Mouse (Mus musculus): ENCODE measurements around the gene Elp6. TPM values are rescaled to one million over a fixed set of nuclear protein-coding genes. Genes with fewer than 3 reads are reported as not detected.

Elp6 gene
- polyA plus RNA-seq, 1 experiment from 2014 or later, result 6.9 TPM

DNA sequence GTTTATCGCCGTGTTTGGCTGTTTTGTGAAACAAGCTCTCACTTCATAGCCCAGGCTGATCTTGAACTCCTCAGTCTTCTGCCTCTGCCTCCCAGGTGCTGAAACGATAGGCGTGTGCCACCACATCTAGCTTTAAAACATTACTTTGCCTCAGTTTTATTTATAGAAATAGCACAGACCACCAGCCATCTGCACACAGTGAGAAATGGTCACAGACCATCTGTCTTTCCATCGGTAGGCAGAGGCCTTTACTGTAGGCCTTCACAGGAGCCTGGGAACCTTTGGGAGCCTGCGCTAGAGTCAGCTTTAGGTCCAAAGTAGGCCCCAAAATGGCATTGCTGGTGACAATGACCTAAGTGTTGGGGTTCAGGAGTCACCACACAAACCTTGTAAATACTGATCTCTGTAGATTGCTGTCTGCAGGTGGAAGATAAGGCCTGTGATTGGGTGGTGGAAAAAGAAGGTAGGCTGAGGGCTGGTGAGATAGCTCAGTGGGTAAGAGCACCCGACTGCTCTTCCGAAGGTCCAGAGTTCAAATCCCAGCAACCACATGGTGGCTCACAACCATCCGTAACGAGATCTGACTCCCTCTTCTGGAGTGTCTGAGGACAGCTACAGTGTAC, 20.8 kb upstream of the Elp6 start:
- 70% methylated on average over 10 of the region's 10 CpGs for WGBS (ENCODE audit: insufficient replicate concordance)
- Histone ChIP-seq H3K9me3 (replicated peaks) (no peaks in the 10 kb centered on the region), H3K4me2 (no peak overlapping the region), H3K36me3 (replicated peaks) (no peaks in the 10 kb centered on the region), H3K4me1 (replicated peaks) (no peaks in the 10 kb centered on the region), H3K4me3 (replicated peaks) (no peak overlapping the region), H3K27ac (replicated peaks) (no peak overlapping the region), H3K9ac (no peak overlapping the region), H3K27me3 (no peaks in the 10 kb centered on the region)
- ATAC-seq (ENCODE audit: insufficient read depth), result no peak

DNA sequence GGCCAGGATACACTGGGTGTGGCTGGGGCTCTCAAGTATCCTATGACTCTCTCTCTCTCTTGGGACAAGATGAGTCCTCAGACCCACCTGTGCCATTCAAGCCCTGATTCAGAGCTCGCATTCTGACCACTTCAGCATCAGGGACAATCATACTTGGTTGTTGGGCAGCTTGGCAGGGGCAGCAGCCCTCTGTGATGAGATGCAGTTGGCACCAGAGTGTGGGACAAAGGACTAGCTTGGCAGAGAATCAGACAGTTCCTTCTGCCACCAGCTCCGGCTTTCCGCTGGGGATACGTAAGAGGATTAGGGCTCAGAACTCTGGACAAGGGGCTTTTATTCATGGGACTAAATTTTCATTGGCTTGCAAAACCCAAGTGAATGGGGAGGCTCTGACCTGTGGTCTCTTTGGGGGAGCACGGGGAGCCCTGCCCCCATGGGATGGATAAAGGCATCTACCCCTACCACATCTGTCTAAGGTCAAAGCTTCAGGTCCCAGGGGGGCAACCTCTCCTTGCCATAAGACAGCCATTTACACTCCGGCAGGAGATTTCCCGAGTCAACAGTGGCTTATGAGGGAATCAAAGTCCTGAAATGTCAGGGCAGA, 17.6 kb upstream of the Elp6 start:
- Histone ChIP-seq H3K4me2 (no peak overlapping the region), H3K36me3 (replicated peaks) (no peaks in the 10 kb centered on the region), H3K27me3 (no peaks in the 10 kb centered on the region), H3K9ac (no peak overlapping the region), H3K4me1 (replicated peaks) (no peaks in the 10 kb centered on the region), H3K9me3 (replicated peaks) (no peaks in the 10 kb centered on the region), H3K4me3 (replicated peaks) (no peak overlapping the region), H3K27ac (replicated peaks) (no peak overlapping the region)
- WGBS (ENCODE audit: insufficient replicate concordance), result 68% methylated on average over 7 of the region's 7 CpGs
- no peak for ATAC-seq (ENCODE audit: insufficient read depth)

DNA sequence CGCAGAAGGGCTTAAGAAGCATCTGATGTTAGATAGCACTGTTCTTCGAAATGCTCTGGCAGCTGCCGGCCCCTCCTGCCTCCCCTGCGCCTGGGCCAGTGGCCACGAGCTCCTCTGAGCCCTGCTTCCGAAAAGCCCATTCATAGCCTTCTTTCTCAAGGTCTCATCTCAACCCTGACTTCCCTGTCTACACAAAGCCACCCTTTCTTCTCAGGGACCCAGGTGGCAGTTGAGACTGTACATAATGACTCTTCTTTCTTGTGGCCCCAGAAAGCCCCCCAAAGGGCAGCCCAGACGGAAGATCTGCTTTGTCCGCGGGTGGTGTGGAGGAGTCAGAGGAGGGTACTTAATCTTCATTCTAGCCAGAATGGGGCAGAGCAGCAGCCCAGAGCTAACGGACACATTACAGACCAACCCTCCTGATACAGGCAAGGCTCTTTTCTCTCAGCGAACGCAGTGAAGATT, 11.7 kb upstream of the Elp6 start:
- Histone ChIP-seq H3K27me3 (no peaks in the 10 kb centered on the region), H3K9ac (no peak overlapping the region), H3K36me3 (replicated peaks) (no peaks in the 10 kb centered on the region), H3K9me3 (replicated peaks) (no peaks in the 10 kb centered on the region), H3K4me2 (no peak overlapping the region), H3K27ac (replicated peaks) (no peak overlapping the region), H3K4me1 (replicated peaks) (no peaks in the 10 kb centered on the region), H3K4me3 (replicated peaks) (no peak overlapping the region)
- WGBS (ENCODE audit: insufficient replicate concordance), result 67% methylated on average over 12 of the region's 12 CpGs
- no peak for ATAC-seq (ENCODE audit: insufficient read depth)

DNA sequence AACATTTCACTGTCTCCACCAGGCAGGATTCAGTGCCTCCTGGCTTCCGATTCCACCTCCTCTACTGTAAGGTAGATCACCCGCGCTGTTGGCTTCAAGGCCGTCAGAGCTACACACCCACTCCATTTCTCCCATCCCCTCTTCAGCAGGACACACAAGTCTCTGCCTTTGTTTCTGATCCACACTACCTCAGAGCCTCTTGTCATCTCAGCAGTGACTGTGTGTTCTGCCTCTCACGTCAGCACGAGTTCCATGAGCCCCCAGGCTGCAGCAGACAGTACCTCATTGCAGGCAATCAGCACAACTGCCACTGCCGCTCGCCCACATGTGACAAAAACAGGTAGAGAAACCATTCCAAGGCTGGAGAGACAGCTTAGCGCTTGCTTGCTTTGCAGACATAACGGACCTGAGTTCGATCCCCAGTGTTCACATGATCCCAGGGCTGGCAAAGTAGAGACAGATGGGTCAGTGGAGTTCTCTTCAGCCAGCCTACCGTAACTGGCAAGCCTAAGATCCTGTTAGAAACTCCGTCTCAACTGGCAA, 11.0 kb upstream of the Elp6 start:
- no peaks in the 10 kb centered on the region for H3K9me3 ChIP-seq (replicated peaks)
- H3K36me3 ChIP-seq (replicated peaks), result no peaks in the 10 kb centered on the region
- no peak overlapping the region for H3K4me2 ChIP-seq
- no peak overlapping the region for H3K27ac ChIP-seq (replicated peaks)
- H3K4me3 ChIP-seq (replicated peaks), result no peak overlapping the region
- no peak for ATAC-seq (ENCODE audit: insufficient read depth)
- no peaks in the 10 kb centered on the region for H3K27me3 ChIP-seq
- WGBS (ENCODE audit: insufficient replicate concordance), result 79% methylated on average over 13 of the region's 13 CpGs
- H3K9ac ChIP-seq, result no peak overlapping the region
- H3K4me1 ChIP-seq (replicated peaks), result no peaks in the 10 kb centered on the region

DNA sequence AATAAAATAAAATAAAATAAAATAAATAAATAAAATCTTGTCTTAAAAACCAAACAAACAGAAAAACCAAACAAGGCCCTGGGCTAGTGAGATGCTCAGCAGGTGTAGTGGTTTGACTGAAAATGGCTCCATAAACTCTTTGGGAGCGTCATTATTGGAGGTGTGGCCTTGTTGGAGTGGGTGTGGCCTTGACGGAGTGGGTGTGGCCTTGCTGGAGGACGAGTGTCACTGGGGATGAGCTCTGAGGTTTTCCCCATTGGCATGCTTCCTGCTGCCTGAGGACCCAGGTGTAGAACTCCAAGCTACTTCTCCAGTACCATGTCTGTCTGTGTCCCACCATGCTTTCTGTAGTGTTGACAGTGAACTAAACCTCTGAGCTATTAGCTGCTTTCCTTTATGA, 10.2 kb upstream of the Elp6 start:
- no peak overlapping the region for H3K4me2 ChIP-seq
- no peaks in the 10 kb centered on the region for H3K4me1 ChIP-seq (replicated peaks)
- H3K9me3 ChIP-seq (replicated peaks), result no peaks in the 10 kb centered on the region
- no peaks in the 10 kb centered on the region for H3K27me3 ChIP-seq
- no peak overlapping the region for H3K4me3 ChIP-seq (replicated peaks)
- WGBS (ENCODE audit: insufficient replicate concordance), result 28% methylated on average over 3 of the region's 3 CpGs
- no peaks in the 10 kb centered on the region for H3K36me3 ChIP-seq (replicated peaks)
- no peak overlapping the region for H3K27ac ChIP-seq (replicated peaks)
- no peak overlapping the region for H3K9ac ChIP-seq
- no peak for ATAC-seq (ENCODE audit: insufficient read depth)

DNA sequence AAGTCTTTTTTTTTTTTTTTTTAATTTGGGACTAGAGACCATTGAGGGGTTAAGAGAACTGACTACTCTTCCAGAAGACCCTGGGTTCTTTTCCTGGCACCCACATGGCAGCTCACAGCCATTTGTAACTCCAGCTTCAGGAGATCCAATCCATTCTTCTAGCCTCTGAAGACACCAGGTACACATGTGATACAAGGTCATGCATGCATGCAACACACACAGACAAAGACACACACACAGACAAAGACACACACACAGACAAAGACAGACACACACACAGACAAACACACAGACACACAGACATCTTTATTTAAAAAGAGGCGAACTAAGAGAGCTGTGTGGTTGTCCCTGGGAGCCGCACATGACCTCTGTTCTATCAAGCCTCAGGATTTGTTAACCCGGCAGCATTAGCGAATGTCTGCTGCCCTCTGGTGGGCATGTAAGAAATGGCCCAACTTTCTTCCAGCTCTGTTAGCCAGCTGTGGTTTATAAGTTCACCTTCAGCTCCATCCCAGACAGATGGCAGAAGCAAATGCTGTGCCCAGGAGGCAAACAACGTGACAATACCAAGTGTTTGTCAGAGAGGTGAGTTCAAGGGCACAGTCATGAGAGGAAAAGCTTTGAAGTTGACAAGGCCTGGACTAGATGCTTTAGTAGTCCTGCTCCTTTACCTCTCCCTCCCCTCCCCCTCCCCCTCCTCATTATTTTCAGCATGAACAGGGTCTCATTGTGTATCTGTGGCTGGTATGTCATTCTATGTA, 7.9 kb upstream of the Elp6 start:
- Histone ChIP-seq H3K36me3 (replicated peaks) (no peaks in the 10 kb centered on the region), H3K4me2 (no peak overlapping the region), H3K4me1 (replicated peaks) (no peaks in the 10 kb centered on the region), H3K27me3 (no peaks in the 10 kb centered on the region), H3K9ac (no peak overlapping the region), H3K9me3 (replicated peaks) (no peaks in the 10 kb centered on the region), H3K27ac (replicated peaks) (no peak overlapping the region), H3K4me3 (replicated peaks) (no peak overlapping the region)
- WGBS (ENCODE audit: insufficient replicate concordance), result 2% methylated on average over 5 of the region's 5 CpGs
- ATAC-seq (ENCODE audit: insufficient read depth), result no peak

DNA sequence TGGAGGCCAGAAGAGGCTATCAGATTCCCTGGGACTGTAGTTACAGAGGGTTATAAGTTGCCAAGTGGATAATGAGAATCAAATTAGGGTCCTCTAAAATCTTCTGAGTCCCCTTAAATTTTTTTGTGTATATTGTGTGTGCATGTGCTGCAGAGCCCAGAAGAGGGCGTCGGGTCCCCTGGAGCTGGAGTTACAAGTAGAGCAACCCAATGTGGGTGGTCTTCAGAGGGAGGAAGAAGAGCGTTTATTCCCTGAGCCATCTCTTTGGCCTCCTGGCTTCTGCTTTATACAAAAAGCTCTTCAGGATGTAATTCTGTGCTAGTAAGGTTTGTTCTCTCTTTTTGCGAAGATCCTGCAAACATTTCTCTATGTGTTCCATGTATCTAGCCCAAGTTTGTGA, 457 bp upstream of the Elp6 start:
- 4% methylated on average over 4 of the region's 4 CpGs for WGBS (ENCODE audit: insufficient replicate concordance)
- H3K4me2 ChIP-seq, result peak overlapping the region; percentile 83
- H3K27me3 ChIP-seq, result no peaks in the 10 kb centered on the region
- H3K36me3 ChIP-seq (replicated peaks), result no peaks in the 10 kb centered on the region
- ATAC-seq (ENCODE audit: insufficient read depth), result no peak
- peaks cover 31% of the 10 kb centered on the region for H3K4me1 ChIP-seq (replicated peaks)
- H3K4me3 ChIP-seq (replicated peaks), result peak overlapping the region; percentile 65
- peak overlapping the region; percentile 73 for H3K27ac ChIP-seq (replicated peaks)
- no peaks in the 10 kb centered on the region for H3K9me3 ChIP-seq (replicated peaks)
- peak overlapping the region; percentile 60 for H3K9ac ChIP-seq

DNA sequence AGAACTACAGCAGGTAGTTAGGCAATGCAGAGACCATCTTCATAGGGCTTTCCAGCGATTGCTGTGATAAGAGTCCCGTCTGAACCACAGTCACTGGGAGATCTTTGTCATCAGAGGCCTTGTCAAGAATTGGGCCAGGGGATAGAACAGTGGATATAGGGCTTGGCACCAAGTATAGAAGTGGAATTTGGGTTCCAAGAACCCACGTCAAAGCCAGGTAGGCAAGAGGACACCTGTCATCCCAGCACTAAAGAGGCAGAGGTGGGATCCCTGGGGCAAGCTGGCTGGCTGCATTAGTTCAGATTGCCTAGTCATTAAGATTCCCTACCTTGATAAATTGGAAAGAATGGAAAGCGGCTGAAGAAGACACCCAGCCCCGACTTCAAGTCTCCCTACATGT, 1.4 kb downstream of the Elp6 start:
- Histone ChIP-seq H3K9me3 (replicated peaks) (no peaks in the 10 kb centered on the region), H3K4me2 (peak overlapping the region; percentile 83; the same call in 1 of the 2 replicates), H3K4me1 (replicated peaks) (peaks cover 31% of the 10 kb centered on the region), H3K27ac (replicated peaks) (no peak overlapping the region), H3K27me3 (no peaks in the 10 kb centered on the region), H3K4me3 (replicated peaks) (no peak overlapping the region), H3K36me3 (replicated peaks) (peaks cover 7% of the 10 kb centered on the region), H3K9ac (no peak overlapping the region)
- WGBS (ENCODE audit: insufficient replicate concordance), result 51% methylated on average over 5 of the region's 5 CpGs
- ATAC-seq (ENCODE audit: insufficient read depth), result no peak

DNA sequence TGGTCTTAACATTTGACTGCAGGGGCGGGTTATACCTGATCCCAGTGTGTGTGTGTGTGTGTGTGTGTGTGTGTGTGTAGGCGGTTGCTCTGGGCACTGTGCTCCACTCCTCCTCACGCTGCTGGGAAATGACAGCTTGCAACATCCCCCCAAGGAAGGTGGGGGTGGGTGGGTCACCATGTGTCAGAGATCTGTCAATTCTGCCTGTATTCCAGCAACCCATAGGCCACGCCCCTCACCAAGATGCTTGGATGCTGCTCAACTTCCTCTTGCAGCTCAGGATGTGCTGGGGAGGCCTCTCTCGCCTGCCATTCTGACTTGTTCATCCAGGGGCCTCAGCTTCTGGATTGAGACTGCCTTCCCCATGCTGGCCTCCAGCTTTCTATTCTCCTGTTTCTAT, 9.7 kb downstream of the Elp6 start:
- H3K4me3 ChIP-seq (replicated peaks), result no peak overlapping the region
- no peaks in the 10 kb centered on the region for H3K9me3 ChIP-seq (replicated peaks)
- WGBS (ENCODE audit: insufficient replicate concordance), result 52% methylated on average over 5 of the region's 5 CpGs
- H3K36me3 ChIP-seq (replicated peaks), result peaks cover 23% of the 10 kb centered on the region
- H3K9ac ChIP-seq, result no peak overlapping the region
- no peak for ATAC-seq (ENCODE audit: insufficient read depth)
- no peak overlapping the region for H3K4me2 ChIP-seq
- H3K27me3 ChIP-seq, result no peaks in the 10 kb centered on the region
- no peaks in the 10 kb centered on the region for H3K4me1 ChIP-seq (replicated peaks)
- no peak overlapping the region for H3K27ac ChIP-seq (replicated peaks)

DNA sequence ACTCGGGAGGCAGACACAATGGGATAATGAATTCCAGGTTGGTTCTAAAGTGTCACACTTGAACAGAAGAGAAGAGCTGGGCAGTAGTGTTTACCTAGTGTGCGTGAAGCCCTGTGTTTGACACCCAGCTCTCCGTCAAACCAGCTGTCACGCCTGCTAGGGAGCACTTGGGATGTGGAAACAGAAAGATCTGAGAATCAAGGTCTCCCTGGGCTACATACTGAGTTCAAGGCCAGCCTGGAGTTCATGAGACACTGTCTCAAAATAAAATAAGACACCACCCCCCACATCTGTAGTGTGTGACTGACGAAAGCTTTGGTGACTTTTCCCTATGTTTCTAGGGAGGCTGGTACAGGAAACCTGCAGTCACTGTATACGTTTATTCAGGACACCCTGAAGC, 10.4 kb downstream of the Elp6 start:
- no peak overlapping the region for H3K4me2 ChIP-seq
- 77% methylated on average over 6 of the region's 6 CpGs for WGBS (ENCODE audit: insufficient replicate concordance)
- no peak overlapping the region for H3K4me3 ChIP-seq (replicated peaks)
- H3K27ac ChIP-seq (replicated peaks), result no peak overlapping the region
- no peaks in the 10 kb centered on the region for H3K9me3 ChIP-seq (replicated peaks)
- ATAC-seq (ENCODE audit: insufficient read depth), result no peak
- H3K27me3 ChIP-seq, result no peaks in the 10 kb centered on the region
- H3K36me3 ChIP-seq (replicated peaks), result peaks cover 19% of the 10 kb centered on the region
- H3K9ac ChIP-seq, result no peak overlapping the region
- H3K4me1 ChIP-seq (replicated peaks), result no peaks in the 10 kb centered on the region

DNA sequence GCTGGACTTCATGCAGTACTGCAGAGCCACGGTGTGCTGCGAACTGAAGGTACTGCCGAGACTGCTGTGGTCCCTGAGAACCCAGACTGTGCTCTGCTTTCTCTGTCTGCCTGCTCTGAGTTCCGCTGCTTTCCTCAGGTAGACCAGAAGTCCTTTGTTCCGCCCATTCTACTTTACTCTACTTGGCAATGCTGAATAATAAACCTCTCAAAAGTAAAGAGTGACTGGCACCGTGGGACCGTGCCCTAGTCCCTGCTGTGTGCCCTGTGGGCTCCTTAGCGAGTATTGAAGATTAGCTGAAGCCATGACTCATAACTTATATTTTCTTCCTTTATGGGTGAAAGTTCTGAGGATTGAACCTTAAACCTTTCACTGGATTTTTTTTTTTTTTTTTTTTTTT, 10.9 kb downstream of the Elp6 start:
- peaks cover 21% of the 10 kb centered on the region for H3K36me3 ChIP-seq (replicated peaks)
- WGBS (ENCODE audit: insufficient replicate concordance), result 83% methylated on average over 8 of the region's 8 CpGs
- H3K4me2 ChIP-seq, result no peak overlapping the region

More for the DNA sequence above, 10.9 kb downstream of the Elp6 start:
- H3K27me3 ChIP-seq, result no peaks in the 10 kb centered on the region
- H3K4me3 ChIP-seq (replicated peaks), result no peak overlapping the region
- H3K4me1 ChIP-seq (replicated peaks), result no peaks in the 10 kb centered on the region
- H3K9me3 ChIP-seq (replicated peaks), result no peaks in the 10 kb centered on the region
- no peak overlapping the region for H3K9ac ChIP-seq
- H3K27ac ChIP-seq (replicated peaks), result no peak overlapping the region
- ATAC-seq (ENCODE audit: insufficient read depth), result no peak
